Mouse (Mus musculus) T-helper 2 cell (primary cell): Measurements from ENCODE around the gene Mef2a.

Experiments
- in situ Hi-C: fragments of 300-600 bp; cut with MboI, MseI; formaldehyde crosslinking; loops from one replicate; pipeline ENCODE4 v1.15.1; 2025; ENCODE audit warnings: high pct_unique_total_duplicates

Gene Mef2a

DNA sequence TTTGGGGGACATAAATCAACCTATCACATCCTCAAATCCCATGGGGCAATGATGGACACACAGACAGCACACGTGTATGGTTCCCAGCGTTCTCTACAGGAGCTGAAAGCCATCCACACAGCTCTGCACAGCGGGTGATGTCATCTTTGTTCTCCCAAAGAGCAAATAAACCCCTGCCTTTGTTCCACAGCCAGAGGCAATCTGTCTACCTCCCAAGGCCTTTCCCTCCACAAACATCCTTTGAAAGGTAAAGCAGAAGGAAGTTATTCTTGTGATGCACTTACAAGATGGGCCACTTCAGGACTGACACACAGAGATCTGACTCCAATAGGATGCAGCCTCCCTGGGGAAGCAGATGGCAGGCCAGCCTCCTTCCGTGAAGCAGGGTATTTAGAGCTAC lies 160.7 kb downstream of the Mef2a start:
- in situ Hi-C loops, result loop anchor here (25.0 kb wide), 1 partner anchor 900 kb away; no protein-coding TSS in a partner anchor

- in situ Hi-C loops, result loop anchor here (25.0 kb wide), 1 partner anchor 901 kb away; no protein-coding TSS in a partner anchor
These were observed 161.3 kb downstream of the Mef2a start for GRCm38 (mm10) chr7:67211341-67211740.

- in situ Hi-C loops, result loop anchor here (25.0 kb wide), 1 partner anchor 902 kb away; no protein-coding TSS in a partner anchor
These were observed 162.4 kb downstream of the Mef2a start for GRCm38 (mm10) chr7:67210004-67210833.

- in situ Hi-C loops, result loop anchor here (25.0 kb wide), 1 partner anchor 904 kb away; no protein-coding TSS in a partner anchor
These were observed 164.3 kb downstream of the Mef2a start for GRCm38 (mm10) chr7:67208317-67208716.

- in situ Hi-C loops, result loop anchor here (25.0 kb wide), 1 partner anchor 905 kb away; no protein-coding TSS in a partner anchor
These were observed 165.0 kb downstream of the Mef2a start for GRCm38 (mm10) chr7:67207701-67208100.

DNA sequence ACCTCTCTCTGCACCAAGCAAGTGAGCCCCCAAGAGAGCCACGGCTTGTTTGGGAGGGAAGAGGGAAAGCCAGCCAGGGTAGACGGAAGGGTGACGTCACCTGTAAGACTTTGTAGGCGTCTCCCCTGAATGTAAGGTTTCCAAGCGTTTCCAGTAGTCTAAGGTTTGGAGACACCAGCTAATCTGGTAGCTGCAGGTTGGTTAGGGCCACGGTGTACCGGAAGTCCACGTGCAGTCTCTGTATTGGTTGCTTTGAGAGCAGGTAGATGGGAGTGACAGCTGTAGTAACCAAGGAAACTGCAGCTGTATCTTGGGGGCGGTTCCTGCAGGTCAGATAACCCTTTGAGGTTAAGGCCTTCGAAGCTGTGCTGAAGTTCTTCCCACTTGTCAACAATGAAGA lies 166.2 kb downstream of the Mef2a start:
- in situ Hi-C loops, result loop anchor here (25.0 kb wide), 1 partner anchor 906 kb away; no protein-coding TSS in a partner anchor

DNA sequence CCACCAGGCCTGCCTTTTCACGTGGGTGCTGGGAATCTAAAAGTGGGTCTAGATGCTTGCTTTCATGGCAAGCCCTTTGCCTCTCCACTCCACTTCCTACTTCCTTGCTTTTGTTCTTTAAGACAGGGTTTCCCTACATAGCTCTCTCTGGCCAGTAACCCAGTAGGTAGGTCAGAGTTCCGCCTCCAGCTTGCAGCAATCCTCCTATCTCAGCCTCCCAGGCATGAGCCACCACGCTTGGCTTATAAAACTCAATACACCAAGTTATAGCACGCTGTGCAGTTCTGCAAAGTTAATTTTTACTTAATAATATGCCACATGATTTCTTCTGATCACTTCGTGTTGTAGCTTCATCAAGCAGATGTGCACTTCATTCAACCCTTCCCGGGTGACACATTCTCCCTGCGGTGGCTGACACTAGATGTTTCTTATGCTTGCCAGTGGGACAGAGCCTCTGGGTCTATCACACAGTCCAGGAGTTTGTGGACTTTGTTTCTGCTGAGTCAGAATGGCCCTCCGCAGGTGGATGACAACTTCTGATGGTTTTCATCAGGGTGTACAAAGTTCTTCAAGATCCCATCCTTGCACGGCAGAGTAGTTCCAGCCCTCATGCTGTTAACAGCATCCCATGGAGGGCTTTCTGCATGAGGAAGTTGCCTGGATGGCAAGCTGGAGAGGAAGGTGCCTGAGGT lies 166.8 kb downstream of the Mef2a start:
- in situ Hi-C loops, result loop anchor here (25.0 kb wide), 1 partner anchor 906 kb away; no protein-coding TSS in a partner anchor

DNA sequence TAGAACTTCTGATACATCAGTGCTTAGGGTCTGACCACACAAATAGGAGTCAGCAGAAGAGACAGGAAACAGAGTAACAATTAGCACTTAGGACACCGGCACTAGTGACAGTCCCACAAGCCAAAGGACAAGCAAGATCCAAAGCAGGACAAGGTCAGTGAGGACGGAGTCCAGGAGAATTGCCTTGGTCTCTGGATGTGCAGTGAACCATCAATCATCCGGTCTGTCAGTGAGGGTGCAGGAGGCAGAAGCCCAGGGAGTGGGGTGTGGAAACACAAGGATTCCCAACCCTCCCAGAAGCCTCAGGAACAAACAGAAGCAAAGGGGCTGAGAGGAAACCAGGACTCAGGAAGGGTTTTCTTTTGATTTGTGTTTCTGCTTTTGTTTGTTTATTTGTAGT lies 169.0 kb downstream of the Mef2a start:
- in situ Hi-C loops, result loop anchor here (25.0 kb wide), 1 partner anchor 909 kb away; no protein-coding TSS in a partner anchor

DNA sequence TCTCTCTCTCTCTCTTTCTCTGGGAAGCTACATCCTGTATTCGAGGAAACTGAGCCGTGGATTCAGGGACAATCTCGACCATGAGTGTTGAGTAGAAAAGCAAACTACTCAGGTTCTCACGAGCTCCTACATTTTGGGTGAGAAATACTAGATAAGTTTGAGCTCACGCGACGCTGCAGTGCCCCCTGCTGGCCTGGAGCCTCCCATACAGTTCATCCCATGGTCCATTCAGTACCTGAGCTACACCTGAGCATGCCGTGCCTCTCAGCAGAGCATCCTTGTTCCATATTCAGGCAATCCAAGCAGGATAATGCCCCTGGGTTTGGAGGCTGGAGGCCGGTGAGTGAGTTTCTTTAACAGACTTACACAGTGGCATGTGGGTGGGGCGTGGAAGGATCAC lies 173.2 kb downstream of the Mef2a start:
- in situ Hi-C loops, result loop anchor here (10.0 kb wide), 1 partner anchor 385 kb away; no protein-coding TSS in a partner anchor

- in situ Hi-C loops, result loop anchor here (5.0 kb wide), 1 partner anchor 46 kb away; no protein-coding TSS in a partner anchor
These were observed 188.9 kb downstream of the Mef2a start for GRCm38 (mm10) chr7:67183786-67184185.
